Mouse (Mus musculus): ENCODE data around the gene Orai3. TPM values are rescaled to one million over a fixed set of nuclear protein-coding genes. Genes with fewer than 3 reads are reported as not detected.
"Not testable (repeated sequence)": the region's sequence is repeated elsewhere in the genome, so short reads cannot be mapped to it uniquely, and the experiment has no call there.

Orai3 gene
- polyA plus RNA-seq, 2 experiments: 3.9 to 6.9 TPM

DNA sequence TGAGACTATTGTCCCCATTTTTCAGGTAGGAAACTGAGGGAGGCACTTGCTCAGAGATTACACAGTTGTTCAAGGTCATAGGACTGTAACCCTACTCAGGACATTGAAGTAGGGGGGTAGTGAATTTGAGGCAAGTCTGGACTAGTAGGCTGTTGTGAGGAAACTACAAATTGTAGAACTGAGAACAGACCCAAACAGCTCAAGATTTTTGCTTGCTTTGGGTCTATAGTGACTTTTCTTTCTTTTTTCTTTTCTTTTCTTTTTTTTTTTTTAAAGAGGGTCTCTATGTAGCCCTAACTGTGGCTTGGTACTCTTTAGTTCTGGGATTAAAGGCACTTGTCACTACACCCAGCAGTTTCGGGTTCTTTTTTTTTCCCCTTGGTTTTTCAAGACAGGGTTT, 2.9 kb downstream of the Orai3 start:
- TF ChIP-seq CTCF (IDR thresholded peaks at IDR 0.05; ENCODE audit: low read depth): no peak
- no peak for TF ChIP-seq EP300 (IDR thresholded peaks at IDR 0.05; ENCODE audit: low read depth)
- H3K36me3 ChIP-seq (replicated peaks; ENCODE audit: control insufficient read depth, insufficient read depth, low read depth): no peaks in the 10 kb centered on the region
- H3K4me2 ChIP-seq (ENCODE audit: low read depth): no peak overlapping the region
- 82% methylated on average over 1 of the region's 1 CpGs for WGBS (ENCODE audit: insufficient replicate concordance)
- H3K4me3 ChIP-seq (ENCODE audit: insufficient read depth in 1 of 2, low read depth in 2 of 2, low read length in 2 of 2): no peak overlapping the region
- H3K4me1 ChIP-seq (replicated peaks; ENCODE audit: control insufficient read depth in 2 of 2, insufficient read depth in 2 of 2, low read length in 1 of 2): peaks cover 24 to 39% of the 10 kb centered on the region in 2 experiments
- no peak overlapping the region for H3K9ac ChIP-seq (replicated peaks)
- ATAC-seq (ENCODE audit: insufficient read depth): no peak
- H3K27ac ChIP-seq: no peak overlapping the region
- H3K27me3 ChIP-seq (ENCODE audit: control insufficient read depth, insufficient read depth, low read length): no peaks in the 10 kb centered on the region
- DNase-seq (ENCODE audit: low read depth in 3 of 3, low spot score in 3 of 3): no peak
- no peaks in the 10 kb centered on the region for H3K9me3 ChIP-seq (ENCODE audit: control insufficient read depth, low read length)

DNA sequence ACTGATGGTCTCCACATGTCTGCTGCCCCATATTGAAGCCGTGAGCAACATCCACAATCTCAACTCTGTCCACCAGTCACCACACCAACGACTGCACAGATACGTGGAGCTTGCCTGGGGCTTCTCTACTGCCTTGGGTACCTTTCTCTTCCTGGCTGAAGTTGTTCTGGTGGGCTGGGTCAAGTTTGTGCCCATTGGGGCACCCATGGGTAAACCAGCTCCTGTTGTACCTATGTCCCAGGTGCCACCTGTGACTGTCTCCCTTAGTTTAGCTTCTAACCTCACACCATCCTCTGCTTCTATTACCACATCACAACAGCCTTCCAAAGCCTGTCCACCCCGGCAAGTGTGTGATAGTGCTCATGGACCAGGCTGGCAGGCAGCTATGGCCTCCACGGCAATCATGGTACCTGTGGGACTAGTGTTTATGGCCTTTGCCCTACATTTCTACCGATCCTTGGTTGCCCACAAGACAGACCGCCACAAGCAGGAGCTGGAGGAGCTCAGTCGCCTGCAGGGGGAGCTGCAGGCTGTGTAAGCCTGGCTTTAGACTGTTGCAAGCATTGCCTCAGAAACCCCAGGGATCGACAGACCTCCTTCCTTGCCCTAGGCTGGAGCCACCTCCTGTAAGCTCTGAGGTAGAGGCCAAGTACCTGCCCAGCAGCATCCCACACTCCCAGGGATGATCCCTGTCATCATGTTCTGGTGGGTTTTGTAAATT, 4.2 kb downstream of the Orai3 start:
- Histone ChIP-seq H3K9me3 (ENCODE audit: control insufficient read depth, low read length) (no peaks in the 10 kb centered on the region), H3K27ac (no peak overlapping the region), H3K27me3 (ENCODE audit: control insufficient read depth, insufficient read depth, low read length) (no peaks in the 10 kb centered on the region), H3K36me3 (replicated peaks; ENCODE audit: control insufficient read depth, insufficient read depth, low read depth) (peaks cover 1% of the 10 kb centered on the region), H3K9ac (replicated peaks) (no peak overlapping the region), H3K4me1 (replicated peaks; ENCODE audit: control insufficient read depth in 2 of 2, insufficient read depth in 2 of 2, low read length in 1 of 2) (peaks cover 23 to 34% of the 10 kb centered on the region in 2 experiments), H3K4me2 (ENCODE audit: low read depth) (no peak overlapping the region), H3K4me3 (ENCODE audit: insufficient read depth in 1 of 2, low read depth in 2 of 2, low read length in 2 of 2) (no peak overlapping the region)
- TF ChIP-seq EP300 (IDR thresholded peaks at IDR 0.05; ENCODE audit: low read depth) (no peak), CTCF (IDR thresholded peaks at IDR 0.05; ENCODE audit: low read depth) (peak; percentile 96)
- WGBS (ENCODE audit: insufficient replicate concordance): 33% methylated on average over 9 of the region's 9 CpGs
- ATAC-seq (ENCODE audit: insufficient read depth) (no peak), DNase-seq (ENCODE audit: low read depth in 3 of 3, low spot score in 3 of 3) (peak; percentile 62 to 71 (median 62))

DNA sequence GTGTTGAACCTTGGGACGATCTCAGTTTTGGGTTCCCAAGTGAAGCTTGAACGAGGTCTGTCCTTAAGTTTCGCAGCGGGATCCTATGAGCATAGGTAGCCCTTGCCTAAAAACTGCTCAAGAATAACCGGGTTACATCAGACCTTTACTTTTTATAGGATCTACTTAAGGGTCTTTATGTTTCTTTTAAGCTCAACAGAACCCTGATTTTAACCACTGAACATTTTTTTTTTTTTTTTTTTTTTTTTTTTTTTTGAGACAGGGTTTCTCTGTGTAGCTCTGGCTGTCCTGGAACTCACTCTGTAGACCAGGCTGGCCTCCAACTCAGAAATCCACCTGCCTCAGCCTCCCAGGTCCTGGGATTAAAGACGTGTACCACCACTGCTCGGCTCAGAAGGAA, 6.2 kb downstream of the Orai3 start:
- DNase-seq (ENCODE audit: low read depth in 3 of 3, low spot score in 3 of 3); ATAC-seq (ENCODE audit: insufficient read depth); H3K9me3 ChIP-seq (ENCODE audit: control insufficient read depth, low read length); H3K27me3 ChIP-seq (ENCODE audit: control insufficient read depth, insufficient read depth, low read length): not testable (repeated sequence)
- Histone ChIP-seq H3K36me3 (replicated peaks; ENCODE audit: control insufficient read depth, insufficient read depth, low read depth) (peaks cover 17% of the 10 kb centered on the region), H3K9ac (replicated peaks) (peak overlapping the region; percentile 94), H3K27ac (0 out of 2 replicates have a peak overlapping the region, but pooled peaks have one; percentile 76), H3K4me2 (ENCODE audit: low read depth) (peak overlapping the region; percentile 92), H3K4me1 (replicated peaks; ENCODE audit: control insufficient read depth in 2 of 2, insufficient read depth in 2 of 2, low read length in 1 of 2) (peaks cover 11 to 23% of the 10 kb centered on the region in 2 experiments), H3K4me3 (ENCODE audit: insufficient read depth in 1 of 2, low read depth in 2 of 2, low read length in 2 of 2) (peak overlapping the region; percentile 79 to 99)
- WGBS (ENCODE audit: insufficient replicate concordance): 67% methylated on average over 7 of the region's 7 CpGs

- H3K9ac ChIP-seq (replicated peaks): peak within 1 kb of the TSS; percentile 94
- DNase-seq (ENCODE audit: low read depth in 3 of 3, low spot score in 3 of 3) (peak; percentile 66 to 73 (median 67)), ATAC-seq (ENCODE audit: insufficient read depth) (peak; percentile 58)
- H3K4me3 ChIP-seq (ENCODE audit: insufficient read depth in 1 of 2, low read depth in 2 of 2, low read length in 2 of 2): peak within 1 kb of the TSS; percentile 79 to 99
- no peaks in the 10 kb centered on the region for H3K27me3 ChIP-seq (ENCODE audit: control insufficient read depth, insufficient read depth, low read length)
- peak within 1 kb of the TSS; percentile 76 for H3K27ac ChIP-seq
- H3K4me2 ChIP-seq (ENCODE audit: low read depth): peak within 1 kb of the TSS; percentile 92
- H3K4me1 ChIP-seq (replicated peaks; ENCODE audit: control insufficient read depth in 2 of 2, insufficient read depth in 2 of 2, low read length in 1 of 2): peaks cover 7 to 17% of the 10 kb centered on the region in 2 experiments
- WGBS (ENCODE audit: insufficient replicate concordance): 1% methylated on average over 23 of the region's 23 CpGs
- H3K36me3 ChIP-seq (replicated peaks; ENCODE audit: control insufficient read depth, insufficient read depth, low read depth): peaks cover 23% of the 10 kb centered on the region
- no peak for TF ChIP-seq CTCF (IDR thresholded peaks at IDR 0.05; ENCODE audit: low read depth)
- H3K9me3 ChIP-seq (ENCODE audit: control insufficient read depth, low read length): no peaks in the 10 kb centered on the region
These were observed 6.8 kb downstream of the Orai3 start, which contains the start of gene Setd1a for GRCm38 (mm10) chr7:127776426-127776825. Gene Setd1a, plus strand, starts transcription at chr7:127776670.

DNA sequence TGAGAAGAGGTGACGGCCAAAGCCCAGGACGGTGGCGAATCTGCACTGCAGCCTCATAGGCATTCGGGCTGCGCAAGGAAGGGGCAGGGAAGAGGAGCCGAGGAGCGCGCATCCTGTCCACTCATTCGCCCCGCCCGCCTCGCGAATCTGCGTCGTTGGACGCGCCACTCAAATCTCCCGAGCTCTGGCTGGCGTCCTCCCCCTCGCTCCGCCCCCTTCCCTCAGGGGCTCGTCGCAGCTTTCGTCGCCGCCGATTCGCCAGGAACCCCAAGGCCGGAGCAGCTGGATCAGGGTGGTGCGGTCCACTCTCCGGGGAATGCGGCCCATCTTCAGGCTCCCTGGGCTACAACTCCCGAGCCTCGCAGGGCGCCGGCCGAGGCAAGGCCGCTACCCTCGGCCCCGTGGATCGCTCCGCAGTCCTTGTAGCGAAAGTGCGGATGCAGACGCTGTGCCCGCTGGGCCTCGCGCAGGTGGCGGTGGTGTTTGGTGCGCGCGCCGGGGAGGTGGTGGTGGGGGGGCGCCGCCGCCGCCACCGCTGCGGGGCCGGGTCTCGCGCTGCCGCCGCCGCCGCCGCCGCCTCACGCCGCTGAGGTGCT, 7.4 kb downstream of the Orai3 start:
- H3K27me3 ChIP-seq (ENCODE audit: control insufficient read depth, insufficient read depth, low read length): no peaks in the 10 kb centered on the region
- H3K36me3 ChIP-seq (replicated peaks; ENCODE audit: control insufficient read depth, insufficient read depth, low read depth): peaks cover 29% of the 10 kb centered on the region
- no peaks in the 10 kb centered on the region for H3K9me3 ChIP-seq (ENCODE audit: control insufficient read depth, low read length)
- H3K4me3 ChIP-seq (ENCODE audit: insufficient read depth in 1 of 2, low read depth in 2 of 2, low read length in 2 of 2): peak overlapping the region; percentile 79 to 99
- peak; percentile 91 for ATAC-seq (ENCODE audit: insufficient read depth)
- peak; percentile 94 to 95 (median 95) for DNase-seq (ENCODE audit: low read depth in 3 of 3, low spot score in 3 of 3)
- TF ChIP-seq CTCF (IDR thresholded peaks at IDR 0.05; ENCODE audit: low read depth) (no peak), EP300 (IDR thresholded peaks at IDR 0.05; ENCODE audit: low read depth) (0 out of 2 replicates have a peak, but pooled peaks have one; percentile 31)
- WGBS (ENCODE audit: insufficient replicate concordance): under 1% methylated on average over 69 of the region's 70 CpGs
- H3K4me2 ChIP-seq (ENCODE audit: low read depth): peak overlapping the region; percentile 92
- peak overlapping the region; percentile 94 for H3K9ac ChIP-seq (replicated peaks)
- H3K27ac ChIP-seq: peak overlapping the region; percentile 76
- H3K4me1 ChIP-seq (replicated peaks; ENCODE audit: control insufficient read depth in 2 of 2, insufficient read depth in 2 of 2, low read length in 1 of 2): peaks cover 7 to 15% of the 10 kb centered on the region in 2 experiments
